In genomic region chr6:52438366-52438765, GRCm38 (mm10) we compare ENCODE assay signal across 11 mouse cellular contexts.
DNase-seq lines count a peak whose midpoint lies in the region; ATAC-seq lines count a peak whose summit lies in the region.
"Had no signal": no experiment of that assay in that cellular context is flagged by ENCODE, and none has a peak within 500 bp of the region (broad histone marks: within the 10 kb centered on the region; RNA-seq: fewer than 3 reads in every experiment).

No protein-coding gene starts in this region.

- no peak overlapping the region for H3K4me3 ChIP-seq in limb, embryonic 15.5 days
- no peak overlapping the region for H3K4me3 ChIP-seq in midbrain, embryonic 14.5 days (replicated peaks; ENCODE audit: low read depth, low read length)
- H3K4me3 ChIP-seq: liver, embryonic 12.5 days had no signal

- peak overlapping the region; percentile 39; the same call in 1 of the 2 replicates for H3K27ac ChIP-seq in limb, embryonic 15.5 days
- no peak overlapping the region for H3K27ac ChIP-seq in midbrain, embryonic 14.5 days (replicated peaks; ENCODE audit: low read depth, low read length)
- H3K27ac ChIP-seq: liver, embryonic 12.5 days; stomach, postnatal 0 days had no signal

- intact Hi-C loops in gastrocnemius, postnatal 14 days (cut with DNase I; ENCODE audit: low total_unique reads) = no loop called here

- H3K4me2 ChIP-seq in limb, embryonic 15.5 days = no peak overlapping the region
- no peak overlapping the region for H3K4me2 ChIP-seq in midbrain, embryonic 14.5 days (ENCODE audit: low read length)
- H3K4me2 ChIP-seq: liver, embryonic 12.5 days had no signal

- 22% methylated on average over 8 of the region's 8 CpGs for WGBS in limb, embryonic 15.5 days
- 53% methylated on average over 8 of the region's 8 CpGs for WGBS in midbrain, embryonic 14.5 days

- peaks cover 17% of the 10 kb centered on the region for H3K4me1 ChIP-seq in limb, embryonic 15.5 days
- H3K4me1 ChIP-seq in midbrain, embryonic 14.5 days (ENCODE audit: control insufficient read depth, insufficient read depth, low read length) = peaks cover 5% of the 10 kb centered on the region; the same call in 1 of the 2 replicates
- H3K4me1 ChIP-seq: liver, embryonic 12.5 days had no signal

- DNase-seq in adrenal gland, adult 2 months = peak; percentile 62
- no peak for DNase-seq in adrenal gland, adult 18-20 months (ENCODE audit: low spot score in 2 of 2)
- DNase-seq in adrenal gland, postnatal 14 days = peak; percentile 57
- peak; percentile 52 for DNase-seq in gastrocnemius, postnatal 14 days
- DNase-seq in midbrain, embryonic 14.5 days = no peak
- no peak for DNase-seq in natural killer cell, adult 2 months (ENCODE audit: low spot score in 2 of 2)
- no peak for DNase-seq in layer of hippocampus, adult 9-10 months (ENCODE audit: low spot score)
- DNase-seq: retina, postnatal 1 day had no signal

- H3K9me3 ChIP-seq in limb, embryonic 15.5 days = no peaks in the 10 kb centered on the region
- H3K9me3 ChIP-seq in midbrain, embryonic 14.5 days (ENCODE audit: control insufficient read depth, low read length) = no peaks in the 10 kb centered on the region
- H3K9me3 ChIP-seq: liver, embryonic 12.5 days had no signal

- H3K9ac ChIP-seq in limb, embryonic 15.5 days = no peak overlapping the region
- no peak overlapping the region for H3K9ac ChIP-seq in midbrain, embryonic 14.5 days (replicated peaks; ENCODE audit: low read length)
- H3K9ac ChIP-seq: liver, embryonic 12.5 days had no signal

- 0 out of 2 replicates have a peak, but pooled peaks cover 3% of the 10 kb centered on the region for H3K27me3 ChIP-seq in limb, embryonic 15.5 days
- H3K27me3 ChIP-seq in midbrain, embryonic 14.5 days (ENCODE audit: control insufficient read depth, insufficient read depth, low read length) = no peaks in the 10 kb centered on the region
- H3K27me3 ChIP-seq: liver, embryonic 12.5 days had no signal

- no peaks in the 10 kb centered on the region for H3K36me3 ChIP-seq in limb, embryonic 15.5 days
- H3K36me3 ChIP-seq in midbrain, embryonic 14.5 days (ENCODE audit: control insufficient read depth, insufficient read depth, low read length) = no peaks in the 10 kb centered on the region
- H3K36me3 ChIP-seq: liver, embryonic 12.5 days had no signal

- peak; percentile 70; the same call in 1 of the 2 replicates for ATAC-seq in limb, embryonic 15.5 days (ENCODE audit: insufficient number of reproducible peaks, low FRiP score, low TSS enrichment, low read depth)
- ATAC-seq in midbrain, embryonic 14.5 days (ENCODE audit: low FRiP score, low TSS enrichment) = no peak
- ATAC-seq: liver, embryonic 12.5 days had no signal

Comparison
In these comparisons a context has a peak if more than half of its experiments do, and no peak if none do; other contexts are left out.
1. DNase-seq: peak in adrenal gland, adult 2 months (single experiment), adrenal gland, postnatal 14 days (single experiment) and gastrocnemius, postnatal 14 days (single experiment); none in adrenal gland, adult 18-20 months (0 of 2), midbrain, embryonic 14.5 days (single experiment), natural killer cell, adult 2 months (0 of 2) and layer of hippocampus, adult 9-10 months (single experiment).